Mouse (Mus musculus) monocyte, adult 2 months (primary cell): Measurements from ENCODE around the gene Cnbp.

ENCODE experiments used
- DNase-seq, 2 experiments: peaks; one replicate each; pipeline ENCODE4 v3.0.0; 2022; ENCODE audit warnings: low spot score in 2 of 2, low read depth in 1 of 2

Cnbp gene

DNA sequence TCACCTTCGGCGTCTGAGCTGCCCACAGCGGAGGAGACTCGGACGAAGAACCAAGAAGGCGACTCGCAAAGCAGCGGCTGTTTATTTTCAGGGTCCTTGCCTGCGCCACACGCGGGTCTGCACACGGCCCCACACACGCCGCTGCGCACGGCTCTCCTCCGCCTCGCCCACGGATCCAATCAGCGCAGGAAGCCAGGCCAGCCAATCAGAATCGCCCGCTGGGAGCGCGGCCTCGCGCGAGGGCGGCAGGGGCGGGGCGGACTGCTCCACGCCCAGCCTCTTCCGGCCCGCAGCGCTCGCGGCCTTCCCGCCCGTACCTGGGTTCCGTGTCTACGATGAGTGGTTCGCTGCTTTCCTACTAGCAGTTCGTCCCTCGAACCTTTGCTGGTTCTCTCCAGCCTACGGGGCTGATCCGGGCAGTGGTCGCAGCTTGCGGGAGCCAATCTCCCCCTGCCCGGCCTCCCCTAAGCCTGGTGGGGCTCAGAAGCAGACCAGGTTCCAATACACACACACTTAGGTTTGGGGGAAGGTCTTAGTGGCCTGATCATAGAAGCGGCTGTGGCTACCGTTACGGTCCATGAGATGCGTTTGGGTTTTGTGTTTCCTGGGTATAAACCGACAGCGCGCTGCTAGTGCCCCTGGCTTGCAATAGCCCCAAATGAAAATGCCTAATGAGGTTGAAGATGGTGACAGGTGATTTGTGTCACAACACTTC lies at the start of gene Cnbp:
Gene Cnbp, minus strand, starts transcription at position 207 of the 715 bp plus-strand sequence.
- peak; percentile 80 to 88 for DNase-seq

- DNase-seq = no peak
Observed at GRCm38 (mm10) chr6:87898028-87898427, 47.1 kb upstream of the Cnbp start.

GRCm38 (mm10) chr6:87893931-87894330 lies 43.0 kb upstream of the Cnbp start:
- DNase-seq = no peak

DNA sequence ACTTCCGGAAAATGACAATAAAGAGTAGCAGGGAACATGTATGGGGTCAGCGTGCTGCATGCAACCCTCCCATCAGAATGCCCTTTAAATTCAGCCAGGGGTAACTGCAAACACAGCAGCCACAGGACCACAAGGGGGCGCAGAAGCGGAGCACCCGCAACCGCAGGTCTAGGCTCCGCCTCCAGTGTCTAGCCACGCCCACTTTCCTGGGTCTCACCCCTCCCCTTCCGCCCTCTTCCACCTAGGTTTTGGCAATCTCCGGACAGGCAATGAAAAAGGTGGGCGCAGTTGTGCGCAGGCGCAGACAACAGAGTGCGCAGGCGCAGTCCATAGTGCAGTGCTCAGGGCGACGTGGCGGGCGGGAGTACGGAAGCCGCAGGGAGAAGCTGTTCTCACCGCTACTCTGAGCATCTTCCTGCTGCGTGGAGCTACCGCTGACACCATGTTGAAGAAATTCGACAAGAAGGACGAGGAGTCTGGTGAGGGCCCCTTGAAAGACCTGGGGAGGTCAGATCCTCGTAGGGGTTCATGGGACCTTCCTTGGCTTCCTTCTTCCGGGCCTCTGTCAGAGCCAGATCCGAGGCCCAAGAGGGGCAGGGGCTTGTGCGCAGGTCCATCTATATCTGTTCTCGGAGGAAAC lies 36.8 kb upstream of the Cnbp start, which contains the start of gene Copg1:
Gene Copg1, plus strand, starts transcription at position 221 of the 640 bp plus-strand sequence.
- DNase-seq = peak; percentile 98 to 100

GRCm38 (mm10) chr6:87886721-87887120 lies 35.8 kb upstream of the Cnbp start:
- DNase-seq = no peak

GRCm38 (mm10) chr6:87882816-87883215 lies 31.9 kb upstream of the Cnbp start:
- peak; percentile 37 to 39 for DNase-seq

DNA sequence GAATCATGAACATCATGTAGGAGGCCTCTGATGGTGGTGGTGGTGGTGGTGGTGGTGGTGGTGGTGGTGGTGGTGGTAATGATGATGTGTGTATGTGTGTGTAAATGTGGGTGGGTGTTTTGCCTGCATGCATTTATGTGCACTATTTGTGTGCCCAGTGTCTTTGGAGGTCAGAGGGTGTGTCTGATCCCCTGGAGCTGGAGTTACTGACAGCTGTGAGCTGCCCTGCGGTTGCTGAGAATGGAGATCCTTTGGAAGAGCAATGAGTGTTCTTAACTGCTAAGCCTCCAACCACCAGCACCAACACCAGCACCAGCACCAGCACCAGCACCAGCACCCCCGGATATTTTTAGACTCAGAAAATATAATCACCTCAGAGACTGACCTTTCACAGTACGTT lies 31.3 kb upstream of the Cnbp start:
- no peak for DNase-seq

DNA sequence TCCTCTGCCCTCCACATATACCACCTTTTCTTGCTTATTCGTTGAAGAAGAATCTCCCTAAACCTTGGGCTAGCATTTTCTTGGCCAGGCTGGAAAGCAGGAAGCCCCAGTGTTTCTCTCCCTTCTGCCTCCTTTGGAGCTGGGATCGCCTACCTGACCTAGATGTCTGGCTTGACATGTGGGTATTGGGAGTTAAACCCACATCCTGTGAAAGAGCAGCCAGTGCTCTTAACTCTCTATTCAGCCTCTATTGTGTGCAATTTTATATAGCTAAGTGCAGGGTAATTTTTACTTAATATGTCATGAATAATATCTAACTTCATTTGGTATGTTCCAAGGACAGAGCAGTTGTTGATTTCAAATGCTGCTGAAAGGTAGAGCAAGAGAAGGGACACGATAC lies 28.7 kb upstream of the Cnbp start:
- no peak for DNase-seq

DNA sequence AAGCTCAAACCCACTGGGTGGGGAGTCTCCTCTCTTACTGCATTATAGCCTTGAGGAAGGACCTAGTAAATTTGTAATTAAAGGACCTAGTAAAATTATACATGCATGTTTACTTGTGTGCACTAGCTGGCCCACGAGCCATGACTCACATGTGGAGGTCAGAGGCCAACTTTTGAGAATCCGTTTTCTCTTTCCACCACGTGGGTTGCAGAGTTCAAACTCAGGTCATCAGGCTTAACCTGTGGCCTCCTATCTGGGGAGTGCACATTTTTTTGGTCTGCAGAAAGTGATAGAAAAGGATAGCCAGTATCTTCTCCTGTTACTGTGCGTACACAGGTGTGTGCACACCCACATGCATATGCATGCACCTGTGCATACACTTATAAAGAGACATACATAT lies 28.1 kb upstream of the Cnbp start:
- no peak for DNase-seq

DNA sequence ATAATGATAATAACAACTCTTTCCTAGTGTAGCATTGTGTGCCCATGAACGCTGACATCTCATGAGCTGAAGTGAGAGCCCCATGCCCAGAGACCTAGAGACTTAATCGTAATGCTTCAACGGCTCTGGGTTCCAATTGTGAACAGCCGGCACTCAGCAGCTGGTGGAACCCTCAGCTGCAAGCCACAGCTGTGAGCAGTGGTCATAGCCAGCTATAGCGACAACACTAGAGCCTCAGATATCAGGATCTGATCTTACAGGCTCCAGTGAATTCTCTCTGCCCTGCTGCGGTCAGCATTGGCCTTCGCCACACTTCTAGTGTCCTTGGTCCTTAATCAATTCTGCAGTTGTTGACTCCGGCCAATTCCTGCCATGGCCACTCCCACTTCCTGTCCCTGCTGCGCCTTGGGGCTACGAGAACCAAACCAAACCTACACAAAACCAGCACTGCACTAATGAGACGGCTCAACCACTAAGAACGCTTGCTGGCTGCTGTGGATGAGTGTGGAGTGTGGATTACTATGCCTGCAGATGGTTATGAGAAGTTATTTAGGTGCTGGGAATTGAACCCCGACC lies 25.2 kb upstream of the Cnbp start:
- no peak for DNase-seq

- DNase-seq = no peak
Observed at GRCm38 (mm10) chr6:87875562-87875961, 24.7 kb upstream of the Cnbp start.

DNA sequence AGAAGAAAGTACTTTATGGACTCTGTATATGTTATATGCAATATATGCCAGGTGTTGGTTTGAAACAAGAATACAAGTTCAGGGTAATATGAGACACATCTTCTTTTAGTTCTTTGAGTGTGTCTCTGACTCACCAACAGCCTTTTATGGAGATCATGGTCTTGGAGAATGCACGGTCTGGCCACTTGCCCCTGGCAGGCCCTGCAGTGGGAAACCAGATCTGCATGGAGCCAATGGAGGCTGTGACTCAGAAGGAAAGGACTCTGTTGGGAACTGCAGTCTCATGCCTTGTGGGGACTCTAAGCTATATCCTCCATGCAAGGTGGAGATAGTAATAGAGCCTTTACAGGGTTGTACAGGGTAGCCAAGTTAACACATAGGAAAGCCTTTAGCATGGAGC lies 24.2 kb upstream of the Cnbp start:
- no peak for DNase-seq

GRCm38 (mm10) chr6:87873963-87874362 lies 23.1 kb upstream of the Cnbp start:
- no peak for DNase-seq

GRCm38 (mm10) chr6:87873104-87873503 lies 22.2 kb upstream of the Cnbp start:
- no peak for DNase-seq

- DNase-seq = no peak
Observed at GRCm38 (mm10) chr6:87871240-87871639, 20.3 kb upstream of the Cnbp start.

DNA sequence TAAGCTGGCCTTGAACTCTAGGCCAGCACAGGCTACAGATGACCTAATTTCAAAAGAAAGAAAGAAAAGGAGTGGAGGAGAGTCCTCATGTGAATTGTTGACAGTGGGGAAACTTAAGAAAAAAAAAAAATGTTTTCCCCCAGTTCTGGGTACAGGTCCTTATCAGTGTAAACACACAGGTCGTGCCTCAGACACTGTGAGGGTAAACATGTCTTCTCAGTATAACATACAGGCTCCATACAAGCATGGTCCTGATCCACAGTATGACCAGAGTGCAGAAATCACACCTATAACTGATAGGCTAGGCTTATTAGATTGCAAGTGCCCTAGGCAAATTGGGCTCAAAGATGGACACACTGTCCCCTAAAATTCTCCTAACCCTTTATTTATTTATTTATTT lies 19.5 kb upstream of the Cnbp start:
- no peak for DNase-seq

GRCm38 (mm10) chr6:87868871-87869506 lies 18.1 kb upstream of the Cnbp start:
- no peak for DNase-seq

DNA sequence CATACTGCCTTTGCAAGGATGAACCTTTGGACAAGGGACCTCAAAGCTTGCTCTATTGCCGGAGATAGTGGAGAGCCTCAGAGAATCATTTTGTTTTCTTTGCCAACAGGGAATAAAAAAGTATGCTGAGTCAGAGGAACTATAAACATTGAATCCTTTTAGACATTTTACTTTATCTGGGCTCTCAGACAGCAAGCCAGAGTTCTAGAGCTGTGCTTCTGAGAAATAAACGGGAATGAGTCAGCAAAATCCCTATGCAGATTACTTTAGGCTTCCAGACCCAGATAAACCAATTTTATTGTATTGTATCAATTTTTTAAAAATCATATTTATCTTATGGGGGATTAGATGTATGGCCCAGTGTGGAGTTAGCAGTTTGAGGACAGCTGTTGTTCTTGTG lies 16.4 kb upstream of the Cnbp start:
- DNase-seq = no peak

DNA sequence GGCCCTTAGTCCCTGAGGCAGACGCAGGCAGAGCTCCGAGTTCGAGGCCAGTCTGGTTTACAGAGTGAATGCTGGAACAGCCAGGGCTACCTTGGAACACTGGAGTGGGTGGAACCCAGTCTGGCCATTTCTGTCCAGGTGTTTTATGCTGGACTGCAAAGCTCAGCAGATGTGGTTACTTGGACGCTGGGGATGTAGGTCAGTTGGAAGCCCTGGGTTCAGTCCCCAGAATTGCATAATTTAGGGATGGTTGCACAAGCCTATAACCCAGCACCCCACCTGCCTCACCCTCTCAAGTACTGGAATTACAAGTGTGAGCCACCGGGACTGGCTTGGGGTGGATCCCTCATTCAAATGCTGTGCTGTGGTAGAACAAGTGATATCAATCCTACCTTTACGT lies 15.3 kb upstream of the Cnbp start:
- DNase-seq = no peak

GRCm38 (mm10) chr6:87857071-87857470 lies 6.2 kb upstream of the Cnbp start:
- DNase-seq = no peak

DNA sequence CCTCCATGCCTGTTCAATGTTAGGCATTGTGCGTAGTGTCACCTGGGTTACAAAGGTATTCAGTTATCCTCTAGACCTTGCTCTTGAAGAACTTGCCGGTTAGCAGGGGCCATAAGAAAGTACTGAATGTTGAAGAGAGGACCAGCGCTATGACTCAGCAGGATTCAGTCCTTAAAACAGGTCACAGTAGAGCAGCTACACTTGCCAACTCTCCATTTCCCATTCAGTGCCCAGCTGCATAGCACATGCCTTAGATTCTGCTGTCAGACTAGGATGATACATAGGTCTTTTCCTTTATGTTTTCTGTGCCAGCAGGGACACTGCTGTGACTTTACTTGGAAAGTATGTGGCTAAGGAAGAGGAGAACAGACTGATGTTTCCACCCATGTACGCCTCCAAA lies 2.5 kb upstream of the Cnbp start:
- no peak for DNase-seq

DNA sequence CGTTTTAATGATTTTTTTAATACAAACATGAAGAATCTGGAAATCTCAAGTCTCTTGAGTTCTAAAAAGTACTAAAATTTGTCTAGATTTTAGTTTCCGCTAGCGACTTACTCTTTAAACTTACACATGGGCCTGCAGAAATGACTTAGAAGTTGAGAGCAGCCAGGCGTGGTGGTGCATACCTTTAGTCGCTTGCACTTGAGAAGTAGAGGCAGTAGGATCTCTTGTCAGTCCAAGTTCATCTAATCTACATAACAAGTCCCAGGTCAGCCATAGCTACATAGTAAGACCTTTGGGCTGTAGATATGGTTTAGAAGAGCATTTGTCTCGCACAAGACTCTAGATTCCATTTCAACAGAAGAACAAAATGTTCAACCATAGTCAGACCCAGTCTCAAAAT lies 965 bp upstream of the Cnbp start:
- no peak for DNase-seq
